Mouse (Mus musculus): Measurements from ENCODE around the gene Cd5.

- TF ChIP-seq CTCF (IDR thresholded peaks at IDR 0.05; ENCODE audit: control insufficient read depth, insufficient read depth, insufficient read length) = no peak
- no peak for TF ChIP-seq MYOG (IDR thresholded peaks at IDR 0.05; ENCODE audit: control insufficient read depth, extremely low read depth, insufficient read length)
- no peak for TF ChIP-seq MAX (IDR thresholded peaks at IDR 0.05)
- TF ChIP-seq USF1 (IDR thresholded peaks at IDR 0.05; ENCODE audit: low read depth) = no peak
These were observed 21.4 kb upstream of the Cd5 start for GRCm38 (mm10) chr19:10759983-10760831.

All from C2C12 (cell line).